Mouse (Mus musculus) bone marrow macrophage, adult 2 months (primary cell): ENCODE results near the gene Gabrb3.

Source experiments
- CTCF ChIP-seq: IDR thresholded peaks from 2 replicates; pipeline ENCODE4 v1.5.1; 2012; ENCODE audit warnings: low read depth, mild to moderate bottlenecking, low read length, moderate library complexity
- POLR2A ChIP-seq: IDR thresholded peaks from 2 replicates; pipeline ENCODE4 v1.6.1; 2012; ENCODE audit warnings: mild to moderate bottlenecking, low read depth, low read length, borderline replicate concordance

GRCm38 (mm10) chr7:57760466-57760865, 341.0 kb downstream of the Gabrb3 start:
- TF ChIP-seq CTCF (no peak), POLR2A (no peak)
